Mouse (Mus musculus) cerebellum, adult 2 months (tissue): ENCODE results near the gene Nup133. TPM values are rescaled to one million over a fixed set of nuclear protein-coding genes. Genes with fewer than 3 reads are reported as not detected.

Experiments used
- DNase-seq, 2 experiments: peaks; one replicate each; pipeline ENCODE4 v3.0.0; 2021
- H3K27ac ChIP-seq: fragments of 200-500 bp; 2 replicates; pipeline ENCODE4 v1.5.1; 2012; ENCODE audit warnings: low read length, control low read depth, inconsistent platforms; ENCODE audit not compliant: insufficient read depth
- H3K27me3 ChIP-seq: fragments of 200-500 bp; 2 replicates; pipeline ENCODE4 v1.6.1; 2012; ENCODE audit warnings: inconsistent platforms, mild to moderate bottlenecking, low read length, moderate library complexity; ENCODE audit not compliant: control insufficient read depth, insufficient read depth
- H3K4me1 ChIP-seq: fragments of 200-500 bp; 2 replicates; pipeline ENCODE4 v1.6.1; 2011; ENCODE audit warnings: low read length; ENCODE audit not compliant: control insufficient read depth, insufficient read depth
- H3K4me3 ChIP-seq: fragments of 200-500 bp; replicated peaks from 2 replicates; pipeline ENCODE3; 2011; ENCODE audit warnings: mild to moderate bottlenecking, low read depth, low read length, control low read depth; ENCODE audit not compliant: insufficient read depth
- CTCF ChIP-seq: fragments of 200-500 bp; IDR thresholded peaks from 2 replicates; pipeline ENCODE4 v1.5.1; 2011; ENCODE audit warnings: low read depth, mild to moderate bottlenecking, control low read depth, low read length, moderate library complexity, borderline replicate concordance; ENCODE audit not compliant: insufficient read depth
- POLR2A ChIP-seq: fragments of 200-500 bp; IDR thresholded peaks from 2 replicates; pipeline ENCODE4 v1.6.1; 2011; ENCODE audit warnings: low read length, control low read depth, borderline replicate concordance; ENCODE audit not compliant: insufficient read depth
- WGBS: fragments of 180-500 bp; shearing (Covaris S2); methylation state at CpG from one replicate; pipeline ENCODE4 v1.1.7; 2018; 5-methylcytosine and 5-hydroxymethylcytosine counted together
- polyA plus RNA-seq: library from polyadenylated mRNA; depleted of rRNA; stranded (reverse); fragments of >200 nt; gene quantifications from 2 replicates; pipeline ENCODE4 v1.2.3, GENCODE M21; 2012

Nup133 gene
- polyA plus RNA-seq, 1 experiment, result 21.8 TPM

DNA sequence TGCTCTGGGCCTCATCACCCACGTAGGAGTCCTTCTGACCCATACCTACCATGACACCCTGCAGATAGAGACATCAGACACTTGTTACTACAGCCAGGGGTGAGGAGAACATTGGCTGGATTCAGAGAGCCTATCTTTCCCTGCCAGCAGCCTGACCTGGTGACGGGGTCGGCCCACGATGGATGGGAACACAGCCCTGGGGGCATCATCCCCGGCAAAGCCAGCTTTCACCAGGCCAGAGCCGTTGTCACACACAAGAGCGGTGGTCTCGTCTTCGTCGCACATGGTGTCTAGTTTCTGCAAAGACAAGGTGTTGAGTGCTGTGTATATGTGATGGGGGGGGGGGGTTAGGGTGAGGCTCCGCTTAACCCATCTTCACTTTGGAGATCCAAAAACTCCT, 55.7 kb downstream of the Nup133 start:
- whole genome bisulfite sequencing, result 91% methylated on average over 11 of the region's 11 CpGs
- H3K4me3 ChIP-seq, result no peak overlapping the region
- peaks cover 27% of the 10 kb centered on the region for H3K4me1 ChIP-seq
- no peak overlapping the region for H3K27ac ChIP-seq
- no peaks in the 10 kb centered on the region for H3K27me3 ChIP-seq
- DNase-seq, result no peak
- TF ChIP-seq POLR2A, result no peak
- no peak for TF ChIP-seq CTCF

DNA sequence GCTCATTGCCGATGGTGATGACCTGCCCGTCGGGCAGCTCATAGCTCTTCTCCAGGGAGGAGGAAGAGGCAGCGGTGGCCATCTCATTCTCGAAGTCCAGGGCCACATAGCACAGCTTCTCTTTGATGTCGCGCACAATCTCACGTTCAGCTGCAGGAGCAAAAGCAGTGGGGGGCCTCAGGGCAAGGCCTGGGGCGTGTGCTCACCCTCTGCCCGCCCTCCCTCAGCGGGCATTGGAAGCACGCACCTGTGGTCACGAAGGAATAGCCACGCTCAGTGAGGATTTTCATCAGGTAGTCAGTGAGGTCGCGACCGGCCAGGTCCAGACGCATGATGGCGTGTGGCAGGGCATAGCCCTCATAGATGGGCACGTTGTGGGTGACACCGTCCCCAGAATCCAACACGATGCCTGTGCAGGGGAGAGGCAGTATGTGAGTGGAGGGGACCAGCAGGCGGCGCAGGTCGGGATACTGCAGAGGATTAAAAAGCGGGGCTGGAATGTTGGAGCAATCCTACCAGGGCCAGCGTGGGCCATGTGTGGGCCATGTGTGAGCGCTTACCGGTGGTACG, 56.4 kb downstream of the Nup133 start:
- H3K27me3 ChIP-seq, result no peaks in the 10 kb centered on the region
- peak; percentile 50 to 57 for DNase-seq
- TF ChIP-seq CTCF (peak; percentile 34; the same call in 1 of the 2 replicates), POLR2A (no peak)
- peaks cover 23% of the 10 kb centered on the region for H3K4me1 ChIP-seq
- H3K4me3 ChIP-seq, result peak overlapping the region; percentile 66
- peak overlapping the region; percentile 50; the same call in 1 of the 2 replicates for H3K27ac ChIP-seq
- 27% methylated on average over 30 of the region's 30 CpGs for WGBS

DNA sequence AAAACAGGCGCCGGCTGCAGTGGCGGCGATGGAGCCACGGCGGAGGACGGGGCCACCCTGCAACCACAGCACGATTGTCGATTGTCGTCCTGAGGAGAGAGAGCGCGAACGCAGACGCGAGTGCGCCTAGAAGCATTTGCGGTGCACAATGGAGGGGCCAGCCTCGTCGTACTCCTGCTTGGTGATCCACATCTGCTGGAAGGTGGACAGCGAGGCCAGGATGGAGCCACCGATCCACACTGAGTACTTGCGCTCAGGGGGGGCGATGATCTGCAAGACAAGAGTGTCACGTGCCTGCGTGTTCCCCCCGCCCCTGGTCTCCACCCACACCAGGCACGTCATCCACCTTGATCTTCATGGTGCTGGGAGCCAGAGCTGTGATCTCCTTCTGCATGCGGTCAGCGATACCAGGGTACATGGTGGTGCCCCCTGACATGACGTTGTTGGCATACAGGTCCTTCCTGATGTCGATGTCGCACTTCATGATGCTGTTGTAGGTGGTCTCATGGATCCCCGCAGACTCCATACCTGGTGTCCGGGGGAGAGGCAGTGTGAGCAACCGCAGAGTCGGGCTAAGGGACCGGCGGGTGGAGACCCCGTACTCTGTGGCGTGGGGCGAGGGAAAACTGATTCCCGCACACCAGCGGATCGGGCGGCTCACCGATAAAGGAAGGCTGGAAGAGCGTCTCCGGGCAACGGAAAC, 57.0 kb downstream of the Nup133 start:
- peak overlapping the region; percentile 50 for H3K27ac ChIP-seq
- TF ChIP-seq POLR2A (peak; percentile 99), CTCF (no peak; the same call in 1 of the 2 replicates)
- 1% methylated on average over 49 of the region's 49 CpGs for WGBS
- no peaks in the 10 kb centered on the region for H3K27me3 ChIP-seq
- peak; percentile 92 to 94 for DNase-seq
- H3K4me1 ChIP-seq, result peaks cover 21% of the 10 kb centered on the region
- H3K4me3 ChIP-seq, result peak overlapping the region; percentile 66

DNA sequence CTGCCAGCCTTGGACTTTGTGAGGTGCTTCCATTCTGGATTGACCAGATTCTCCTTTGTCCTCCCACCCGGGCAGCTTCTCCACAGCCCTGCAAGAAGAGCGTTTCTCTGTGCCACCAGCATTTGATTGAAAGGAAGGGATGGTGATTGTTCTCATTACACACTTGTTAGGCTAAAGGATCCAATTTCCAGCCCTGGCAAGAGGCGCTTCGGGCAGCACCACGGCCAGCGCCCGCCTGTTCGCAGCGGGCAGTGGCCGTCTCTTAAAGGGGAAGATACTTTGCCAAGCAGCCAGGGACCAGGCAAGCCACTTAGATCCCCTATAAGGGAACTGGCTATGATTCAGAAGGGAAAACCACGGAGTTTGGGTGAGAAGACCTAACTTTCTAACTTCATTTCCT, 57.8 kb downstream of the Nup133 start:
- H3K27ac ChIP-seq, result peak overlapping the region; percentile 38
- under 1% methylated on average over 11 of the region's 11 CpGs for WGBS
- peaks cover 15% of the 10 kb centered on the region for H3K4me1 ChIP-seq
- DNase-seq, result peak; percentile 82 to 86
- H3K27me3 ChIP-seq, result no peaks in the 10 kb centered on the region
- peak overlapping the region; percentile 66 for H3K4me3 ChIP-seq
- TF ChIP-seq POLR2A (no peak), CTCF (no peak)

GRCm38 (mm10) chr8:123889797-123890196, 59.3 kb downstream of the Nup133 start:
- no peaks in the 10 kb centered on the region for H3K27me3 ChIP-seq
- no peak overlapping the region for H3K4me3 ChIP-seq
- DNase-seq, result no peak
- no peak overlapping the region for H3K27ac ChIP-seq
- 68% methylated on average over 4 of the region's 4 CpGs for WGBS
- no peak for TF ChIP-seq CTCF
- TF ChIP-seq POLR2A, result no peak
- H3K4me1 ChIP-seq, result peaks cover 9% of the 10 kb centered on the region

GRCm38 (mm10) chr8:123887956-123888355, 61.1 kb downstream of the Nup133 start:
- no peak overlapping the region for H3K4me3 ChIP-seq
- 94% methylated on average over 2 of the region's 2 CpGs for WGBS

GRCm38 (mm10) chr8:123887163-123887562, 61.9 kb downstream of the Nup133 start:
- no peak for TF ChIP-seq POLR2A
- TF ChIP-seq CTCF, result no peak
- no peak overlapping the region for H3K4me3 ChIP-seq
- WGBS, result 89% methylated on average over 4 of the region's 4 CpGs
- no peak overlapping the region for H3K27ac ChIP-seq
- H3K4me1 ChIP-seq, result peaks cover 24% of the 10 kb centered on the region
- H3K27me3 ChIP-seq, result no peaks in the 10 kb centered on the region
- no peak for DNase-seq

More at GRCm38 (mm10) chr8:123887956-123888355, 61.1 kb downstream of the Nup133 start:
- TF ChIP-seq POLR2A (no peak), CTCF (no peak)
- Histone ChIP-seq H3K4me1 (peaks cover 27% of the 10 kb centered on the region), H3K27me3 (no peaks in the 10 kb centered on the region), H3K27ac (no peak overlapping the region)
- no peak for DNase-seq
